Mouse (Mus musculus): ENCODE results near the gene Klhl10.

Gene Klhl10

DNA sequence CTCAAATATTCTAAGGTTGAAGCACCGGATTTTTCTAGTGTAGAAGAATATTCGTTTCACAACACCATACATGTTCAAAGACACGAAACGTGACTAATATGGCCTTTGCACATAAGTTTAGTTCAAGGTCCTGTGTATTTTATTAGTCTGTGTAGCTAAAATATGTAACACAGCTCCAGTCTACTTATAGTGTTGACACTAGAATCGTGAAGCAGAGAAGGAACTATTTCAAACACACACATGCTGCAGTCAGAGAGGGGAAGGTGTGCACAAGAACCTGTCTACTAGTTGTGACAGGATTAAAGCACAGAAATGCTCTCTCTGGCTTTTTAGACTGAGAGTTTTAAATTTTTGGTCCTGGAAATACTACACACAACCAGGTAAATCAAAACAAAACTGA lies 16.0 kb downstream of the Klhl10 start:
- 65% methylated on average over 5 of the region's 5 CpGs for WGBS

DNA sequence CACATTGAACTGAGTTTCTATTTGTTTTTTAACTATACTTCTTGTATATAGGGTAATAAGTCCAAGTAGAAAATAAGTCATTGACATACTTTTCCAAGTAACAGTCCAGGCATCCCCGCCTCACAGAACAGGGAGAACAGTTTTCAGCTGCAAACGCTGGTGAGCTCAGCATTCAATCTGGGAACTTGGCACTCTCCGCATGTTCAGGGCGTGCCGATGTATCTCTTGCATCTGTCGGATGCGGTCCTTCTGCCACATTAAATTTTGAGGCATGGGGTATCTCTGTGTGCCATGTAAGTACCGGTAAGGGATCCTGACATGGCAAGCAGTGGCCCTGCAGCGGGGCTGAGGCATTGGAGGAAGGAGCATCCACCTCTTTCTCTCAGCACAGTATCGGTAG lies 21.0 kb downstream of the Klhl10 start:
- 43% methylated on average over 10 of the region's 10 CpGs for WGBS

DNA sequence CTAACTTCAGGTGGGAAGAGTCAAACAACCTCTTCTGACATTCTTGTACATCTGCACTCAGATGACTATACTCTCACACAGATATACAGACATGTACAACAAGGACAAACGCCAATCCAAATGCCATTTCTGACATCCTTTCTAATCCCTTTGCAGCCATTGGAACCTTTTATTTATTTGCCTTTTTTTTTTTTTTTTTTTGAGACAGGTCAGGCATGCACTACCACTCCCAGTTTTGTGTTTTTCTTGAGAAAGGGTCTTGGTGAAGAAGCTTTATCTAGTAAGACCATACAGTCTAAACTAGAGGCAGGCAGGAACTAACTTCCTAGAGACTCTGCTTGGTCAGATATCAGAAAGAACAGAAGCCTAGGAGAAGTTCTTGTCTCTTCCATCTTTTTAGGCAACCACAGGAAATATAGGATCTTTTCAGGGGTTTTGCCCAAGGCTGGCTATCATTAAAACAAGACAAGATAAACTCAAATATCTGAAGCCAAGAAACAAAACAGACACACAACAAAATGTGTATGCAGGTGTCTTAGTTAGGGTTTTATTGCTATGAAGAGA lies 23.6 kb downstream of the Klhl10 start:
- WGBS = 95% methylated on average over 1 of the region's 1 CpGs

DNA sequence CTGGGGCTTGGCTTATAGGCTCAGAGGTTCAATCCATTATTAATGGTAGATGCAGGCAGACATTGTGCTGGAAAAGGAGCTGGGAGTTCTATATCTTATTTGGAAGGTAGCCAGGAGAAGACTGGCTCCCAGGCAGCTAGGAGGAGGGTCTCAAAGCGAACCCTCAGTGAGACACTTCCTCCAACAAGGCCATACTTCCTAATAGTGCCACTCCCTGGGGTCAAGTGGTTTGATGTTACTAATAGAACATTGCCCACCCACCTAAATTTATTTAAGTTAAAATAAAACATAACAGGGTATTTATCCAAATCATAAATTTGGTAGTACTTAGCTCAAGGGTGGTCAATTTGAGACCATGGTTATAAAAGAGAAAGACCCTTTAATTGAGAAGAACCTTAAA lies 24.1 kb downstream of the Klhl10 start:
- WGBS = 76% methylated on average over 1 of the region's 1 CpGs

DNA sequence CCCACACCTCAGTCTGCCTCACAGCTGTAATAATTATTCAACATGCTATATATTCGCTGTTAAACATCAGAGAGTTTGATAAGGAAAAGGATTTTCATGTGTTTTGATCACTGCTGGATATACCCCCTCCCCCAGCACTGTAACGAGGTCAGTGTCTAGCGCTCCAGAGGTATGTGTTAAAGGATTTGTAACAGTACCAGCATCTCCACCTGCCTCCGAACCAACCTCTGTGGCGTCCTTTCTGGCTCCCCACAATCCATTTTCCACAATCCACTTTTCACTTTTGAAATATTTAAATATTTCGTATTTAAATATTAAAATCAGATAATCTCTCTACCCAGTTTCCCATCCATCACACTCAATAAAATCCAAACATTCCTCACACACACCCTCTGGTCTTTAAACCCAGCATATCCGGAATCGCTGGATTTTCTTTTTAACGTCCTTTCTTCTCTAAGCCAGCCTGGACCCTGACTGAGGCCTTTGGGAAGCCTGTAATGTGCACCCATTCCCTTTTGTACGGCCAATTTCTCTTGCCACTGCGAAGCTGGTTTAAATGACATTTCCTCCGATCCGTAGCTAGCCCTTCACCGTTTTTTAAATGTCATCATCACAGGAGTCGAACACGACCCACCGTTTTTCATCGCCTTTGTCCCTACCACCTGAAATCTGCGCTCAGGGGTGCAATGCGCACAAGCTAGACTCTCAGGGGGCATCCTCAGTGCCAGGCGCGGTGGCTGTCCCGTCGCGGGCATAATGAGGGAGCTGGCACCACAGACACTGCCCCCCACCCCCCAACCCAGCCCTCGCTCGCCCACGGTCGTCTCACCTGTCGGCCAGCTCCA lies 29.9 kb downstream of the Klhl10 start:
- 4% methylated on average over 30 of the region's 30 CpGs for WGBS

DNA sequence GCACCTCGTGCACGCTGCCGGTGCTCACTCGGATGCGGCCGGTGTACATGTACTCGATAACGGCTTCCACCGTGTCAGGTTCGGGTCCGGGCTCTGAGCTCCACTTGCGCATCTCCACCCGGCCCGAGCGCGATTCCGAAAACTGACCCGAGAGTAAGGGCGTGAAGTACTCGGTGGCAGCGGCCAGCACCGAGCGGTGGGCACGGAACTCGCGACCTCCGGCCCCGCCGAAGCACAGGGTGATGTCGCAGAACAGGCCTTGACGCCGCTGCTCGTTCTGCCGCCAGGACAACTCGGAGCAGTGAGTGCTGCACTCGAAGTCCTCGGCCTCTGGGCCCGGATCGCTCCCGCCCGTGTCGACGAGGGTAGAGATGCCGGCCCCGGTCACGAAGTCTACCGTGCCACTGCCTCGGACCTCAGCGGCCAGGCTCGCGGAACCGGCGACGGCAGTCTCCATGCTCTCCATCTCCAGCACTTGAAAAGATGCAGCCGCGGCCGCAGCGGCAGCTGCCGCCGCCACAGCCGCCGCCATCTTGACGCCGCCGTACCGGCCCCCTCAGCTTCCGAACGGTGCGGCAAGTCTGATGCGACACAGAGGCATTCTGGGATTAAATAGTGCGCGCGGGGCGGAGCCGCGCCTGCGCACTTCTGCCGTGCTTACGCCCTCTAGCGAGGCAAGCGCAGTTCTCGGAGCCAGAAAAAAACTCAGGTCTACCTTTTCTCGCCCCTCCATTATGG lies 30.6 kb downstream of the Klhl10 start, which contains the start of gene Klhl11:
Klhl11 (minus strand) TSS at position 545 of the 738 bp plus-strand sequence.
- WGBS = under 1% methylated on average over 83 of the region's 83 CpGs

DNA sequence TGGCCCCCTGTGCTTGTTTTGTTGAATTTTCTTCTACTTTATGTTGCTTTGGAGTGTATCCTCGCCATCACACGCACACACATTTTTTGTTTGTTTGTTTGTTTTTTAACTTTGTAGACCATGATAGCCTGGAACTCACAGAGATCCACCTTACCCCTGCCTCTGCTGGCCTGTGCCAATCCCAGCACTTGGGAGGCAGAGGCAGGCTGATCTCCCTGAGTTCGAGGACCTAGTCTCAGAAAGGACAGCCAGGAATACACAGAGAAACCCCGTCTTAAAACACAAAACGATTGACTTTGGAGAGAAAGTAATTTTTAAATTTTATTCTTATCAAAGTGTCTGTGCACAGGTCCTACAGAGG lies 31.2 kb downstream of the Klhl10 start:
- 33% methylated on average over 5 of the region's 5 CpGs for WGBS

DNA sequence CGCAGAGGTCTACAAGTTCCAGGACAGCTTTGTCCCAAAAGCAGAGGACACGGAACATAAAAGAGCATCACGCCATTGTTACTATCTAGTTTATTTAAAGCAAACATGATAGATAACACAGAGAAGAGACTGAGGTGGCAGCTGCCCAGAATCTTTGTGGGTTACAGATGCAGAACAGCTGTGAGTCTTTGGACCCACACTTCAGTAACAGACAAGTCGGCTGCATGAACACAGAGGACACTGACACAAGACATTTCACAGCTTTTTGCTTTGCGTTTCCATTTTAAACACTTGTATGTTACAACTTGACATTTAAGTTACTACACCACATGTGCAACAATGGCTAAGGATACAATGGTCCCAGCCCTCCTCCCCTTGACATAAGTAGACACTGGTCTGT lies 34.6 kb downstream of the Klhl10 start:
- WGBS = 92% methylated on average over 5 of the region's 5 CpGs

DNA sequence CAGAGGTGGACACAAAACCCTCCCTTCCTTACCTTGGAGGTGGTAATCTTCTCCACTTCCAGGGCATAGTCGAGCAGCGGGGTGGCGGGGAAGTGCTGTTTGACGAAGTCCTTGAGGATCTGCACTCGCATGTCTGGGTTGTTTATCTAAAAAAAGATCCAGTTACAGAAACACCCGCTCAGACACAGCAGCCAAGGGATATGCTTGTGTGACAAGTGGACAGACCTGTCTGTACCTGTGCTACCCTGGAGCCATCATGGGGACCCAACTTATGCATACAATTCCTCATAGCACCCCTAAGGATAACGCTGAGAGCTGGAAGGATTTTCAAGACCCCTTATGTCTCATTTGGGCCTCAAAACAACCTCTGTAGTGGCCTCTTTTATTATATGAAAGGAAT lies 37.4 kb downstream of the Klhl10 start:
- WGBS = 75% methylated on average over 7 of the region's 7 CpGs

DNA sequence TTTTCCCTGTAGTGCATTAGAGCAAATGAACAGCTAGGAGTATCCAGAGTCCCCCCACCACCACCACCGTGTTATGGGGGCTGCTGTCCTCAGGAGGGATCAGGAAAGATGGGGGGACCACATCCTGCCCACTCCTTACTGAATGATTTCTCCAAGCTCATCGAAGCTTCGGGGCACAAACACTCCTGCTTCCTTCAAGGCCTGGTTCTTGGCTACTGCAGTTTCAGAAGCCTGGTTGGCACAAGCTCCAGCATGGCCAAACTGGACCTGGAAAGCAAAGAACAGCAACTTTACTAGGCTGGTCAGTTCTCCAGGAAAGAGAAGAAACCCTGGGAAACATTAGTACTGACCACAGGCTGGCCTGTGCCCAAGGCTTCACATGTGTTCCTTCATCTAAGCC lies 42.7 kb downstream of the Klhl10 start:
- 92% methylated on average over 3 of the region's 3 CpGs for WGBS

DNA sequence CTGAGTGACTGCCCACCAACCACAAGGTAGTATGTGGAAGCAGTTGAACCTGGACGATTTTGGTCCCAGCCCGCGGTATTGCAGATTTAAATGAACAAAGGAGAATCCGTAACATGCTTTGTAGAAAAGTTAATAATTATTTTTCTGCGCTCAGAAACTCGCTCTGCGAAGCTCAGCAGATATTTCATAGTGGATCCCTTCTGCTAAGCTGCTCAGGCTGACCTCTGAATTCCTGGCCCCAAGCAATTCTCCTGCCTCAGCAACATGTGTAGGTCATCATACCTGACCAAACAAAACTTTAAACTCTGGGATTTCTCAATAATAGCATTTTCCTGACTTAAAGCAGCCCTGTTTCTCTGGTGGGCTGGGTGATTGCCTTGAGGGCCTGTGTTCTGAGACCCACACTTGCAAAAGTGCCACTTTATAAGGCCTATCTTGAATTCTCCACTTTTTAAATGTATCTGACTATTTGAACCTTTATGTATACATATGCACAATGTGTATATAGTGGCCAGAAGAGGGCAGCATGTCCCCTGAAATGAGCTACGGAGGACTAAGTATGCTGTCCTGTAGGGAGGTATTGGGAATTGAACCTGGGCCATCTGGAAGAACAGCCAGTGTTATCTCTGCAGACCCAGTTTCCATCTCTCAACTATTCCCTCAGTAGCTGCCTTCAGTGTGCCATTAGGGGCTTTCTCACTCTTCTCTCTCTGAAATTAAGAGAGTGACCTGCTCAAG lies 44.3 kb downstream of the Klhl10 start:
- WGBS = 87% methylated on average over 8 of the region's 8 CpGs

DNA sequence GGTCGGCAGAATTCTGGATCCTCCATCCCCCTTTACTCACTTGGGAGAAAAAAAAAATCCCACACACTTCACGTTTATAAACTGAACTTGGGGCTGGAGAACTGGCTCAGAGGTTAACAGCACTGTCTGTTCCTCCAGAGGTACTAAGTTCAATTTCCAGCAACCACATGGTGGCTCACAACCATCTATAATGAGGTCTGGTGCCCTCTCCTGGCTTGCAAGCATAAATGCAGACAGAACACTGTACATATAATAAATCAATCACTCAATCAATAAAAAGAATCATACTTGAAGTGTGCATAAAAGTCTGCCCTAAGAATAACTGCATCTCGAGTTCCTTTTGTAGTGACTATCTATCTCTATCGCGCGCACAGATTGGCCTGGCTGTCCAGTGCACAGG lies 49.2 kb downstream of the Klhl10 start:
- 93% methylated on average over 6 of the region's 6 CpGs for WGBS

DNA sequence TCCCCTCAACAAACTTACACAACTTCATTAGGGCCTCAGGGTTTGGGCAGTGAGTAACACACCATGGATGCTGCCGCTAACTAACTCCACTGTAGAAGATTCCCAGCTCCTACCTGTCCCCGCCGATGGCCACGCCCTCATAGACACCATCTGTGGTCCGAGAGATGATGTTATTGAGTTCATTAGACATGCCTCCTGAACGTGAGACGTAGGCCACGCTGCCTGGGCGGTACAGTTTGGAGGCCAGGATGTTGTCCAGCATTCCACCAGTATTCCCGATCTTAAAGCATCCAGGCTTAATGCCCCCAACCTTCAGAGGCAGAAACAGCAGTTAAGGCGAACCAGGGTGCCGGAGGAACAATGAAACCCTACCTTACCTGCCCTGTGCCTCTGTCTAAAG lies 52.1 kb downstream of the Klhl10 start:
- 86% methylated on average over 12 of the region's 12 CpGs for WGBS

DNA sequence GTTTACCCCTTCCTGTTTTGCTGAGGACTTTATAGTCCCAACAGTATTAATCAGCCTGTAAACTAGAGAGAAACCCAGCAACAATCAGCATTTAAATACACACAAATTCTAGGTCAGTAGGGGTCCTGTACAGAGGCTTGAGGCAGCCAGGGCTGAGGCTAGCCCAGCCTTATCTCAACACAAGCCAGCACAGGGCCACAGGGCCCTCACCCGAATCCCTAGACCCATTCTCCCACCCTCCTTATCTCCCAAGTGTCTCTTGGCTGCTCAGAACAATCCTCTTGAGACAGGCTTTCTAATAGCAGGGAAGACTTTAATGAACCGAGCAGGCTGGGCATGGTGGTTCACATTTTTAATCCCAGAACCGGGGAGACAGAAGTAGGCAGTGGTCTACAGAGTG lies 58.5 kb downstream of the Klhl10 start:
- 82% methylated on average over 3 of the region's 3 CpGs for WGBS

DNA sequence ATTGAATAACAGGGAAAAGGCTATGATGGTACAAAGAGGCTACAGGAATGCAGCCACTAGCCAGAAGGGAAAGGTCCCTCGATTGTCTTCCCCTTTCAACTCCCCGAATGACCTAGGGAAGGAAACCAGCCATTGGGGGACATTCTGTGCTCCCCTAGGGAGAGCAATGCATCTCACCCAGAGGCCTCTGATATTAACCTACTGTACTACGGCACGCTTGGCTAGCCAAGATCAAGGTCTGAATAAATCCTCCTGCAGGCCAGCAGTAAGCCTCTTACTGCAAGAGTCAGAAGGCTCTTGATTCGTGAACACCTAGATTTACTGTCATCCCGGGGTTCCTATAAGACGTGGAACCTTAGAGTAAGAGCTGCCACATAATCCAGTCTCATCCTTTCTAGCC lies 58.9 kb downstream of the Klhl10 start:
- 88% methylated on average over 7 of the region's 7 CpGs for WGBS

DNA sequence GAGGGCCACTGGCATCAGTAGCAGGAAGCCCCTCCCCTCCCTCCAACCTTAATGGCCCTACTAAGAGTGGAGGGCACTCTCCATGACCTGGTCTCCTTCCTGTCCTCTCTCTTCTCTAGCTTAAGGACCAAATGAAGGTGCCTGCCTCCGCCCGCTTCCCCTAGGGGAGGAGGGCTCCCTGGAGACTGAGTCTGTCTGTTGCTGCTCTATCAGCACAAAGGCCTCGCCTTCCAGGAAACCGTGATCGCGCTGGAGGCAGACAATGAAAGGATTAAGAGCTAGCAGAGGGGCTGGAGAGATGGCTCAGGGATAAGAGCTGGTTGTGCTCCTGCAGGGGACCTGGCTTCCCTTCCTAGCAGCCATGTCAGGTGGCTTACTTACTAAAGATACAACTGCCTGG lies 59.6 kb downstream of the Klhl10 start:
- whole genome bisulfite sequencing = 57% methylated on average over 6 of the region's 6 CpGs

DNA sequence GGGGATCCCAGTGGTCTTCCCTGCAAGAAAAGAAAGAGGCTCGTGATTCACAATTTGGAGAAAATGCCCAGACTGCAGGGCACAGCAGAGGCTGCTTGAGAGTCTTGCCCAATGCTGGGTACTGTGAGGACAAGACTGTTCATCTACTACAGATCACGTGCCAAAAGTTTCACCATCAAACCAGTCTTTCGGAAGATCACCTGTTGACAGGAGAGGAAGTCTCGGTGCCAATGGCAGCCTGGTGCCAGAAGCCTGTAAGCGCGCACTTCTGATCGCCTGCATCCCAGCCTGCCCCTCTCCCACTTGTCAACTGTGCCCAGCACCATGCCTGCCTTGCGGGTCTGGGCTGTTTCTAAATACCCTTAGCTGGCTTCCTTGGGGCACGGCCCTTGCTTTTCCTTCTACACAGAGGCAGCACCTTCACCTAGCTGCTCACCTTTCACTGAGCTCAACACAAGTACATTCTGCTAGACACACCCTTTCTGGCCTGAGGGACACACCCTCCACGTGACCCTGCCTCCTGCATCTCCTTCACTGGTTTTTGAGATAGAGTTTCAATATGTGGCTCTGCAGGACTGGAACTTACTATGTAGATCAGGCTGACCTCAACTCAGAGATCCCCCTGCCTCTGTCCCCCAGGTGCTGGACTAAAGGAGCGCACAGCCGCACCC lies 63.4 kb downstream of the Klhl10 start:
- 85% methylated on average over 12 of the region's 12 CpGs for WGBS

DNA sequence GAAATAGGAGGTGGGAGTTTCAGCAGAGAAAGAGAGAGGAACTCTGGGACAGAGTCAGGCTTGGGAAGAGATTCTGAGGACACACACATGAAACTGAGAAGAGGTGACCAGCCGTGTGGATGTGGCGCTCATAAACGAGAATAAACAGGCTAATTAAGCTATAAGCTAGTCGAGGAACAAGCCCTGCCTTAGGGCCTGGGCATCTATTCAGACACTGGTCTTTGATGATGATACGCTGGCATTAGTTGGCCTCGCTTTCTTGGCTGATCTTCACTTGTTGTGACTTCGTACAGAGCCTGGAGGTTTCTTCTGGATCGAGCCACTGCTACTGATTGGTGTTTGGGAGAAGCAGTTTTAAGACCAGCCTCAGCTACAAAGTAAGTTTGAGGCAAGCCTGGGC lies 64.3 kb downstream of the Klhl10 start:
- 84% methylated on average over 8 of the region's 8 CpGs for WGBS
